Mouse (Mus musculus) intestine, postnatal 0 days (tissue): ENCODE measurements at regions not wholly inside any gene's neighbourhood (a gene's known extent, or its start where the extent isn't known, plus 50 kb on each side); places are given as distances from the start of the nearest gene placed in this dataset.

Source experiments
- ATAC-seq: fragments of 200-750 bp; cut with Nextera tagmentation; 2 replicates; pipeline ENCODE4 v1.8.0; 2017; ENCODE audit warnings: mild to moderate bottlenecking, moderate TSS enrichment, moderate library complexity
- H3K27ac ChIP-seq: fragments of 300-500 bp; sonication (generic); 2 replicates; pipeline ENCODE4 v1.5.1; 2014; ENCODE audit warnings: mild to moderate bottlenecking, low read depth, low read length, moderate library complexity
- H3K27me3 ChIP-seq: fragments of 300-500 bp; sonication (generic); replicated peaks from 2 replicates; pipeline ENCODE4 v1.6.1; 2014; ENCODE audit warnings: low read length, mixed read lengths; ENCODE audit not compliant: control insufficient read depth, insufficient read depth
- H3K36me3 ChIP-seq: fragments of 300-500 bp; sonication (generic); 2 replicates; pipeline ENCODE4 v1.6.1; 2014; ENCODE audit warnings: mild to moderate bottlenecking, moderate library complexity; ENCODE audit not compliant: control insufficient read depth, insufficient read depth
- H3K4me1 ChIP-seq: fragments of 300-500 bp; sonication (generic); replicated peaks from 2 replicates; pipeline ENCODE4 v1.6.1; 2014; ENCODE audit warnings: antibody characterized with exemption, low read length, mixed read lengths; ENCODE audit not compliant: control insufficient read depth, insufficient read depth
- H3K4me2 ChIP-seq: fragments of 300-500 bp; sonication (generic); replicated peaks from 2 replicates; pipeline ENCODE4 v1.6.1; 2014; ENCODE audit warnings: low read depth, mild to moderate bottlenecking, moderate library complexity
- H3K4me3 ChIP-seq: fragments of 300-500 bp; sonication (generic); 2 replicates; pipeline ENCODE4 v1.5.1; 2014; ENCODE audit warnings: low read depth, low read length
- H3K9ac ChIP-seq: fragments of 300-500 bp; sonication (generic); 2 replicates; pipeline ENCODE4 v1.6.1; 2014; ENCODE audit warnings: mild to moderate bottlenecking, low read depth, low read length
- H3K9me3 ChIP-seq: fragments of 300-500 bp; sonication (generic); 2 replicates; pipeline ENCODE4 v1.6.1; 2016; ENCODE audit warnings: mixed run types; ENCODE audit not compliant: control insufficient read depth
- CTCF ChIP-seq: sonication (generic); IDR thresholded peaks from 2 replicates; pipeline ENCODE4 v1.5.1; 2016; ENCODE audit warnings: low read depth, mild to moderate bottlenecking, control low read depth, antibody characterized with exemption, moderate library complexity
- WGBS: fragments of 180-500 bp; shearing (Covaris S2); extraction: QIAGEN DNeasy Blood & Tissue Kit; methylation state at CpG from one replicate; pipeline ENCODE4 v1.1.7; 2014; 5-methylcytosine and 5-hydroxymethylcytosine counted together

DNA sequence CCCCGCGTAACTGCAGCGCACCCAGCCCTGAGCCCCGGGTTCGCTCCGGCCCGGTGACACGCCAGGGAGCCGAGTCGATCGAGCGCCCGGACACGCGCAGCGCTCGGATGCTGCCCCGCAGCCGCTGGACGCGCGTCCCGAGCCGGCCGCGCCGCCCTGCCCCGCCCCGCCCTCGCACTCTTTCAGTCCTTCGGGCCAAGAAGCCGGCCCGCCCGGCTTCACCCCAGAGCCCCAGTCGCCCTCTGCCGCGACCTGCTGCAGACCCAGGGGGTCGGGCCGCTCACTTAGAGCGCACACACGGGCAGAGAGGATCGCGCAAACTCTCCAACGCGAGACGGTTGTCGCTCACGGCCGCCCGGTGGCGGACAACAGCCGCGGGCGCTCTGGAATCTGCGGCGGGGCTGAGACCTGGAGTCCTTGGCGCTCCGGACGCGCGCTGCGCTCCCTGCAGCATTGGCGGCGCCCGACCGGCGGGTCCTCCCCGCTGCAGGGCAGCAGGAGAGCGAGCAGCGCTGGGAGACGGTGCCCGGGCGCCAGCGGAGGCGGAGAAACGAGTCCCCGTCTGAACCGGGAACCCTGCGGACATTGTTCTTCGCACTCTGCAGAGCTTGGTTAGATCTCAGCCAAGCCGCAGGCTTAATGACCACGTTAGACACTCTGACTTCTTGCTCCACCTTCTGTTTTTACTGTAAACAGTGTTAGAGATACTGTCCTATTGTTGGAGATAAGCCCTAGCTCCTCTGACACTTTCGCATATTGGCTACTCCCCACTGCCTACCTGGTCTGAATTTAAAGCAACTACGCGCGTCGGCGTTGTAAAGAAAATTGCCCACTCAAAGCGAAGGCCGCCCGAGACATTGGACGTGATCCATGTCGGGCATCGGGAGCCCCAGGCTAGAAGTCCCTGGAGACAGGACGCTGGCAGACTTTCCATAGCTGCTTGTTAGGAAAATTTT, 153.1 kb upstream of the Smim15 start:
- peak overlapping the region; percentile 98 for H3K4me3 ChIP-seq
- H3K4me2 ChIP-seq = peak overlapping the region; percentile 89
- H3K27me3 ChIP-seq = no peaks in the 10 kb centered on the region
- peak; percentile 35 for ATAC-seq
- H3K27ac ChIP-seq = peak overlapping the region; percentile 97
- peak overlapping the region; percentile 77 for H3K9ac ChIP-seq
- TF ChIP-seq CTCF = peak; percentile 63
- WGBS = under 1% methylated on average over 89 of the region's 95 CpGs
- H3K36me3 ChIP-seq = no peaks in the 10 kb centered on the region
- no peaks in the 10 kb centered on the region for H3K9me3 ChIP-seq
- no peaks in the 10 kb centered on the region for H3K4me1 ChIP-seq

DNA sequence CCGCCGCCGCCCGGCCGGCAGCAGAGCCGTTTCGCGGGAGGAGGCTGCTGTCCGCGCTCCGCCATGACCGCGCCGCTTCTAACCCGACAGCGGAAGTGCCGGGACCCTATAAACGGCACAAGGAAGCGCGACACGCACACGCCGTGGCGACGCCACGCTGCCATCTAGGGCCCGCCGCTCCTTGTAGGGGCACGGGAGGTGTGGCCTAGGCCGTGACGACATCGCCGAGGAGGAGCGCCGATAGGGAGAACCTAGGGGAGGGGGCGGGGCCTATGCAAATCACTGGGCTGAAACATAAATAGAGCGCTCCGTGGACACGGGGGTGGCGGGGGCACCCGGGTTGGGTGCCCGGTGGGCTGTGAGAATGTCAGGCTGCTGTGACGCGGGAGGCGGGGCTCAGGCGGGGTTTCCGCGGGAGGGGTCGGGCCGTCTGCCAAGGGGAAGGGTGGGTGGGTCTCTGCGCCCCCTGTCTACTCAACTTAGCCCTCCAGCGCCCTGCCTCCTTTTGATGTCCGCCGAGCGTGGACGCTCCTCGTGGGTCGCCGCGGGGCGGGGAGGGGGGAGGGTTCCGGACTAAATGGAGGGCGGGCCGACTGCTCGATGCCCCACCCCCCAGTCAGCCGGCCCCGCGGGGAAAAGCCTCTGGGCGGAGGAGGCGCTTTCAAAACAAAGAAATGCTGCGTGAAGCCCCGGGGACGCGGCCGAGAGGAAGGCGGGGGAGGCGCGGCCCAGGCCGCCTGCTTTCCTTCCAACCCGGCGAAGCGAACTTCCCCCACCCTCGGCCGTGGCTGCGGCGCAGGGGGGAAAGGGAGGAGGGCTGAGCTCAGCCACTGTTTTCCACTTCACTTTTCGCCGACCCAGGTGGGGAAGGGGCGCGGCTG, 154.0 kb upstream of the Smim15 start:
- Histone ChIP-seq H3K9ac (peak overlapping the region; percentile 84), H3K27ac (peak overlapping the region; percentile 97), H3K4me1 (no peaks in the 10 kb centered on the region), H3K36me3 (no peaks in the 10 kb centered on the region), H3K27me3 (no peaks in the 10 kb centered on the region), H3K4me3 (peak overlapping the region; percentile 98), H3K4me2 (peak overlapping the region; percentile 89), H3K9me3 (no peaks in the 10 kb centered on the region)
- WGBS = under 1% methylated on average over 87 of the region's 90 CpGs
- ATAC-seq = peak; percentile 94
- peak; percentile 56 for TF ChIP-seq CTCF

DNA sequence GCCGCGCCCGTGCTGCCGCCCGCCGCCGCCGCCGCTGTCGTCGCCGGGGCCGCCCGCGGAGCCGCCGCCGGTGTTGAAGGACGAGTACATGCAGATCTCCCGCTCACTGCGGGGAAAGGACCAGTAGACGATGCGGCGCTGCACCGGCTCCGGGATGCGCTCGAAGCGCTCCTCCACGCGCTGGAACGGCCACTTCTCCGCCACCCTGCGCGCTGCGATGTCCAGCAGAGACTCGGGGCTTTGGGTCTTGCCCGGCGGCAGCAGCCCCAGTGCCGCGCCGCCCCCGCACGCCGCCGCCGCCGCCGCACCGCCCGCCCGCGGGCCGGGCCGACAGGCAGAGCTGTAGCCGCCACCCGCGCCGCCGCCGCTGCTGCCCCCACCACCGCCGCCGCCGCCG, 154.7 kb upstream of the Smim15 start:
- TF ChIP-seq CTCF = no peak
- WGBS = 3% methylated on average over 23 of the region's 66 CpGs
- Histone ChIP-seq H3K9ac (peak overlapping the region; percentile 84), H3K4me3 (peak overlapping the region; percentile 98), H3K4me2 (peak overlapping the region; percentile 89), H3K9me3 (no peaks in the 10 kb centered on the region), H3K36me3 (no peaks in the 10 kb centered on the region), H3K27ac (peak overlapping the region; percentile 86), H3K4me1 (no peaks in the 10 kb centered on the region), H3K27me3 (no peaks in the 10 kb centered on the region)
- ATAC-seq = peak; percentile 11

DNA sequence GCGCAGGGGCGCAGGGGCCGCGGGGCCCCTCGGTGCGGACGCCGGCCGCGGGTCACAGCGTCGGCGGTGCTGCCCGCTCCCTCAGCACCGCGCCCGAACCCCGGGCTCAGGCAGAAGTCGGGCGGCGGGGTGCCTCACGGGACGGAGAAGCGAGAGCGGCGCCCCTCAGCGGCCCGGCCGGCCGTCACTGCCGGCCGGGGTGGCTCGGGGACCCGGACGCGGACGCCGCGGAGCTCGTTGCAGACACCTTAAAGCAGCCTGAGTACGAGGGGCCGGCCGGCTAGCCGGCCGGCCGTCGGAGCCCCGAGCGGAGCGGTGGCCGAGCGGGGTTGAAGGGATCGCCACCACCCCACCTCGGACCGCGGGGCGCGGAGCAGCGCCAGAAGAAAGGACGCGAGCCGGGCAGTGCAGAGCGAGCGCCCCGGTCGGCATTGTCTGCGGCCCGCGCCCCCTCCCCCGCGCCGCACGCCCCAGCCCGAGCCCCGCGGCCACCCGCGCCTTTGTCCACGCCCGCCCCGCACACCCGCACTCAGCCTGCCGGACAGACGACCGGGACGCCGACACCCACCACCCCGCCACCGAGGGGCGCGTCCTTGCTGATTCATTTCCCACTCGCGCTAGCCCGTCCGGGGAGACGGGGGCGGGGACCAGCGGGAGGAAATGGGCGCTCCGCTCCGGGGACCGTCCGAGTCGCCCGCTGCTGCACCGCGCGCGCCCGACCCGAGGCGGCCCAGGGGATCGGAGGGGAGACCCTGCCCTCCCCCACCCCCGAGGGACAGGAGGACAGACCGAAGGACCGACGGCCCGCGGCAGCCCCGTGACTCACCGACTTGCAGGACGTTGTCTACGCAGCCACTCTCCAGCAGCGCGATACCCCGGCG, 155.4 kb upstream of the Smim15 start:
- Histone ChIP-seq H3K9ac (peak overlapping the region; percentile 84), H3K4me3 (peak overlapping the region; percentile 98), H3K27ac (peak overlapping the region; percentile 86), H3K4me2 (peak overlapping the region; percentile 89), H3K36me3 (no peaks in the 10 kb centered on the region), H3K4me1 (no peaks in the 10 kb centered on the region), H3K27me3 (no peaks in the 10 kb centered on the region), H3K9me3 (no peaks in the 10 kb centered on the region)
- no peak for ATAC-seq
- under 1% methylated on average over 91 of the region's 127 CpGs for WGBS
- no peak; the same call in 1 of the 2 replicates for TF ChIP-seq CTCF

DNA sequence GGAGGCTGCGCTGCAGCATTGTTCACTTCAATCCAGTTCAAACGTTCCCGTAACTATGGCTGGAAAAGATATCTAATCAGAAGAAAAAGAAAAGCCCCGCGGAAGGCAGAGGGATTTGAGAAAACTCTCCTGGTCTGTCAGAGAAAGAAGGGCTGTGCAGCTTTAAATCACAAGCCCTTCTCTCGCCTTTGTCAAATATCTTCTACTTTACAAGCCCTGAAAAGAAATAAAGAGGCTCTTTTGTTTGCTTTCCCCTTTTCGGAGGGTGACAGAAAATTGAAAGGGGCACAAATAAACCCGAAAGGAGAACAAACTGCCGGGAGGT, 156.1 kb upstream of the Smim15 start:
- Histone ChIP-seq H3K4me2 (peak overlapping the region; percentile 89), H3K9me3 (no peaks in the 10 kb centered on the region), H3K36me3 (no peaks in the 10 kb centered on the region), H3K9ac (peak overlapping the region; percentile 84), H3K4me3 (peak overlapping the region; percentile 98), H3K27me3 (no peaks in the 10 kb centered on the region), H3K4me1 (no peaks in the 10 kb centered on the region), H3K27ac (no peak overlapping the region)
- ATAC-seq = no peak
- no peak for TF ChIP-seq CTCF
- WGBS = under 1% methylated on average over 9 of the region's 9 CpGs
